Mouse (Mus musculus): ENCODE data around the gene Cd33.
A peak's percentile ranks its signal among the peaks of the same experiment; 100 is the strongest.

Gene Cd33

GRCm38 (mm10) chr7:43544225-43544977 is at the start of gene Cd33:
TSS of gene Cd33 (minus strand) at chr7:43544428.
- no peak for DNase-seq (ENCODE audit: low read depth, low spot score)

GRCm38 (mm10) chr7:43584790-43585189 is 40.6 kb upstream of the Cd33 start:
- DNase-seq (ENCODE audit: low read depth, low spot score) = no peak

DNA sequence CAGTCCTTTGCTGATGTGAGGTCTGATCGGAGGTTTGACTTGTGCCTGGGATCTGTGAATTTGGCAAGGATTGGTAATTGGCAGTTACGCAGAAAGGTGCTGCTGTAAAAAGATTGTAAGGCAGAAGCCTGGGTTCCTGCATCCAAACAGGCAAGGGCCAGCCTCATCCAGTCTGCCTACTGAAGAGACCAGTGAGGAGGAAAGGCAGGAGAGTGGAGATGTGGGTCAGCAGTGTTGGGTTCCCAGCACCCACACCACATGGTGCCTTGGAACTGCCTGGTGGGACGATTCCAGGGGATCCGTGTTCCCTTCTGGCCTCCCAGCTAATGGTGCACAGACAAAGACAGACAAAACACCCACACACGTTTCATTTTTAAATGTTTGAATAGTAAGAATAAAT is 36.3 kb upstream of the Cd33 start:
- DNase-seq (ENCODE audit: low read depth, low spot score) = no peak

GRCm38 (mm10) chr7:43579440-43580171 is 35.4 kb upstream of the Cd33 start, which contains the start of gene Zfp719:
TSS of gene Zfp719 (plus strand) at chr7:43579610.
- peak; percentile 97 for DNase-seq (ENCODE audit: low read depth, low spot score)

- no peak for DNase-seq (ENCODE audit: low read depth, low spot score)
Measured at GRCm38 (mm10) chr7:43571216-43571615, 27.0 kb upstream of the Cd33 start.

GRCm38 (mm10) chr7:43563300-43563699 is 19.1 kb upstream of the Cd33 start:
- no peak for DNase-seq (ENCODE audit: low read depth, low spot score)

DNA sequence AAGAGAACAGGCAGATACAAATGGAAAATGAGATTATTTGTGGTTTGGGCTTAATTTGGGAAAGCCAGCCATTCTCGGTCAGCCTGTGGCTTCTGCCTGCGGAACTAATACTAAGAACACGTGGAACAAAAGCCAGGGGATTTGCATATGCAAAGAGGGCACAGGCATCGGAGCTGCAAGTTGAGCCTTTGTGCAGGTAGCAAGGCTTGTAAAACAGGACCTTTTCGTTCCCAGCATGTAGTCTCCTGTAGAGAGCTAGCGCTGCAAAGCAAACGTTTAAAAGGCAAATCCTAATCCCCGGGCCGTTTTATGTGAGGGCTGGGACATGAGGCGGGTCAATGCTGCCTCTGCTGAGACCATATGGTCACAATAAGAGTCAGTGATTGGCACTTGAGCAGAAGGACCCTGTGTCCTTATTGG is 18.4 kb upstream of the Cd33 start:
- DNase-seq (ENCODE audit: low read depth, low spot score) = no peak

- DNase-seq (ENCODE audit: low read depth, low spot score) = peak; percentile 88
Measured at GRCm38 (mm10) chr7:43562006-43562633, 17.9 kb upstream of the Cd33 start, which contains the start of gene Zfp658. TSS of gene Zfp658 (plus strand) at chr7:43562256.

DNA sequence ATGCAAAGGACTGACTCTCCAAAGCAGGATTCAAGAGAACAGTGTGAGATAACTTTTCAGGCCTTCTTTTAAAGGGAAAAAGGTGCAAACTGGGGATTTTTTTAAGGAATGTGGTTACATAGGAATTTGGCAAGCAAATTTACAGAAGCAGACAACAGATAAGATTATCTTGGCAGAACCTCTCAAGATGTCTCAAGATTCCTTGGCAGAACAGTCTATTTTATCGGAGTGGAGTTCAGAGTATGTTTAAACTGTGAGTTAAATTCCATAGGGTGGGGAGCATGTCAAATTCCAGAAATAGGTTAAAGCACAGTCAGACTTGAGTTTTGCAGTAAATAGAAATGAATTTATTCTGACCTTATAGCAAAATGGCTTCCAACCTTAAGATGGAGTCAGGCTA is 12.7 kb upstream of the Cd33 start:
- DNase-seq (ENCODE audit: low read depth, low spot score) = no peak

DNA sequence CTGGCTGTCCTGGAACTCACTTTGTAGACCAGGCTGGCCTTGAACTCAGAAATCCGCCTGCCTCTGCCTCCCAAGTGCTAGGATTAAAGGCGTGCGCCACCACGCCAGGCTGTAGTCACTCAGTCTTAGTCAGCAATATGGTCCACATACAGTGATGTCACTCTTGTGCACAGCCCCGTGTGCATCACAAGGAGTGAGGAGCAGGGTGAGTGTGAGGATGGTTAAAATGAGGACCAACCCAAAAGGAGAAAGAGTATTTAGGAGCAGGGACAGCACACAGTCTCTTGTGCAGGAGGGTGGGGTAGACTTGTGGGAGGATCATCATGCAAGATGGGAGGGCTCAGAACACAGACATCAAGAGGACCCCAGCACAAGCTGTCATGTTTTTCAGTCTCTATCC is 11.1 kb upstream of the Cd33 start:
- DNase-seq (ENCODE audit: low read depth, low spot score) = no peak

DNA sequence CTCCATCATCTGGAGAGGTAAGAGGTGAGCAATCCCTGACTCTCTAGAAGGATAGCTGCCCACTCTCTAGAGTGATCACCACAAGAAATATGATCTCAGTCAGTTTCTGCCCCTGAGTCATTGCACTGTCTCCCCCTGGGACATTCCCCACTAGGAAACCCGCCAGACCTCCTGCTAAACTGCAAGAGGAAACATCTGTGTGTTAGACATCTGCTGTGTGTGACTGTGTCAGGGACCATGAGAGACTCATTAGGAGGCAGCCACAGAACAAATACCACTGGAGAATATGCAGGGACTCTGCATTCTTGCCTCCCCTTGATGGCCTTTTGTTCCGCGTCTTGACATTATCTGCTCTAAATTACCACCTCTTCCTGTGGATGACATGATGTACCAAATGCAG is 10.3 kb upstream of the Cd33 start:
- DNase-seq (ENCODE audit: low read depth, low spot score) = no peak

- DNase-seq (ENCODE audit: low read depth, low spot score) = no peak
Measured at GRCm38 (mm10) chr7:43553153-43553552, 8.9 kb upstream of the Cd33 start.

DNA sequence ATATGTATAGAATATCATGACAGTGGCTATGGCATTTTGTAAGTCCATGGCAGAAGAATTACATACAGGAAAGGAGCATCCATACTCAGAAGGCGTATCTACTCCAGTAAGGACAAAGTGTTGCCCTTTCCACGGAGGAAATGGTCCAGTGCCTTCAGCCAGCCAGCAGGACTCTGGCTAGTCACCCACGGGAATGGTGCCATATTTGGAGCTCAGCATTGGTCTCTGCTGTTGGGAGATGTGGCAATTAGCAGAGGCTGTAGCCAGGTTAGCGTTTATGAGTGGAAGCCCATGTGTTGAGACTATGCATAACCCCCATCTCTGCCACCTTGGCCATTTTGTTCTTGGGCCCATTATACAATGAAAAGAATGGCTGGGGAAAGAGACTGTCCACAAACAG is 4.0 kb upstream of the Cd33 start:
- no peak for DNase-seq (ENCODE audit: low read depth, low spot score)

DNA sequence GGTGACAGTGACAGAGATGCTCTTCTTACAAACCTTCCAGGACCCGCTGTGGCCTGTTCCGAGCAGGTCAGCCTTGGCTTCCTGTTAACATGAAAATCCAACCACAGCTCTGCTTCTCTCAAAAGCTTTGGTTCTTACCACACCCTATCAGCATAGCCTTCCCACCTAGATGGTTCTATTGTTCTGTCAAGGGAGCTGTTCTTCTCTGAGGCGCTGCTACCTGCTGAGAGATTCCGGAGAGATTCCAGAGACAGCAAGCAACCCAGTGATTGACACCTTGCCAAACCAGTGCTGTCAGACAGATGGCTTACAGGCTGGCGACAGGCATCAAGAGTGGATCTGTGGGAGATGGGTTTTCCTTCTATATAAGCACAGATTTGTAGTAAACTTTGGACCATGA is 3.4 kb upstream of the Cd33 start:
- no peak for DNase-seq (ENCODE audit: low read depth, low spot score)

DNA sequence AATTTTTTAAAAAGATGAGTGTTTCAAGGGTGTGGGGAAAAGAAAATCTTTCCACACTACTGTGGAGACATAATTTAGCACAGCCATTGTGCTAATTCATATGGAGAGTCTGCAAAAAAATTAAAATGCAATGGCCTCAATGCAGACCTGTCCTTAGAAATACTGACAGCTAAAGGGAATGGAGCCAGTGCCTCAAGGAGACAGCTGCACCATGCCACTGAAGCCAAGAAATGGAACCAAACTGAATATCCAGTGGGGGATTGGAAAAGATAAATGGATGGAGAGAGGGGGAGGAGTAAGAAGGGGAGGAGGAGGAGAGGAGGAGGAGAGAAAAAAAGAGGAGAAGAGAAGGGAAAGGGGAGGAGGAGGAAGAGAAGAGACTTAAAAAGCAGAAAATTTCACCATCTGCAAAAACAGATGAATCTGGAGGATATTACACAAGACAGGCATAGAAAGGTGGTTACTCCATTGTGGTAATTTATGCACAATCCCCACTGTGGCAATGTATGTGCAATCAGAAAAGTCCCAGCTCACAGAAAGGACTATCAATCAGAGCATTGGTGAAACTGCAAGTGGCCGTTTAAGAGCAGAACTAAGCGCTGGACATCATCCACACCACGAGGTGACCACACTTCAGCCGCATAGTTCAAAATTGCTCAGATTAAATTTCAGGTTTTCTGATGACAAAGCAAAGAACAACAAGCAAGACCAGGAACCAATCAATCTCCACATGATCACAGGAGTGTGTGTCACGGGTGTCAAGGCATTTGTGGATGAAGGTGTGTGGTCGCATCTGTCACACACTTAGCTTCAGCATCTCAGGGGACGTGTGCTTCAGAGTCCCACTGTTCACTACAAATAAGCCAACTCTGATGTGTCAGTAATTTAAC is 1.7 kb upstream of the Cd33 start:
- DNase-seq (ENCODE audit: low read depth, low spot score) = no peak

DNA sequence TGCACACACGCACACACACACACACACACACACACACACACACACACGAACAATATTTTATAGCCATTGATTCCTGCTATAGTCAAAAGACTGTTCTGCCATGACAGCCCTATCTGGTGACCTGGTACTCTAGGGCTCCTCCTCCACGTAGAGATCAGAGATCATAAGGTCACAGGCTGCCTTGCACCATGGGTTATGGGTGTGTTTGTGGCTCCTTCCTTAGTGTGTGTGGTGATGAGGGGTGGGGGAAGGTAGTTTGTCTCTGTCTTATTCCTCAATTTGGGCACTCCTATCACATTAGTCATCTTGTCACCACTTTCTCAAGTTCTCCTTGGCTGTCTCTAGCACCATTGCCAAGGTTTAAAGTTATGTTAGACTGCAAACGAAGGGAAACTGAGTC is 5.7 kb downstream of the Cd33 start:
- no peak for DNase-seq (ENCODE audit: low read depth, low spot score)

DNA sequence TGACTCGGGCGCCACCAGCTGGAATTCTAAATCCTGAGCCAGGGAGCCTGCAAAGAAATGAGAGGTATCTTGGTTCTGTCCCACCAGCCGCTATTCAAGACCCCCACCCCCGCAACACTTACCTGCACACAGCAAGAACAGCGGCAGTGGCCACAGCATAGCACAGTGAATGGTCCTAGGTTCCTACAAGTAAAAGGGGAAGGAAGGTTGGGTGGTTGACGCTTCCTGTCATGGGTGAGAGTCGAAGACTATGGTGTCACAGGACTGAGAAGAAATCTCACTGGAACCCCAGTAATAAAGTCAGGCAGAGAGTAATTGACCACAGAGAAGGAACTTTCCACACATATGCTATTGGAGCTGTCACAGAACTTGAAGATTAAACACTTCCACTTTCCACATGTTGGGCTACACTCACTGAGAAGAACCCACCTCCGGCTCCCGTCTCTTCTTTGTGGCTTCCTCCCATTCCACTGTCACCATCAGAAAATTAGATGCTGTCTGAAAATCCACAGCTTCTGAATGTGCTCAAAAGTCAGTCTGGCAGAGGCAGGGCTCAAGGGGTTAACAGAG is 11.2 kb downstream of the Cd33 start:
- DNase-seq (ENCODE audit: low read depth, low spot score) = no peak

DNA sequence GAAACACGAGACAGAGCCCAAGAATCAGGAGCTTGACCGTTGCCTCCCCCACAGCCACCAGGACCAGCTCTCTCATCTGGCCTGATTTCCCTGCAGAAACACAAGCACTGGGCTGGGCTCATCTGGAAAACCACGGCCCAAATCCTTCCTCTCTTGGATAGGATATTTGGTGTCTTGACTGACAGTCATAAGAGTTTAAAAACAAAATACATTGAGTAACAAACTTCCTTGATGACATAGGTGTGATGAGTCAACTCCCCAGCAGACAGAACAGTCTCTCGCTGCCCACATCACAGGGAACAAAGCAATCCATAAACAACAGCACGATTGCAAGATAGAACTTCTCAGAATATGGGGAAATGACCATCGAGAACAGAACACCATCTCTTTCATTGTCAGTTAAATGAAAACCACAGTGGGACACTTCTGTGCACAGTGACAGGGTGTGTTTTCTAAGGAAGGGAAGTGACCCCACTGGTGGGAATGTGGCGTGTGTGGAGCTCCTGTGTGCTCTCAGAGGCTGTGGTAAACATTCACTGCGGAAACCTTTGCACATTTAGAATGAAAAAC is 13.9 kb downstream of the Cd33 start:
- no peak for DNase-seq (ENCODE audit: low read depth, low spot score)

GRCm38 (mm10) chr7:43525313-43525712 is 18.9 kb downstream of the Cd33 start:
- no peak for DNase-seq (ENCODE audit: low read depth, low spot score)

DNA sequence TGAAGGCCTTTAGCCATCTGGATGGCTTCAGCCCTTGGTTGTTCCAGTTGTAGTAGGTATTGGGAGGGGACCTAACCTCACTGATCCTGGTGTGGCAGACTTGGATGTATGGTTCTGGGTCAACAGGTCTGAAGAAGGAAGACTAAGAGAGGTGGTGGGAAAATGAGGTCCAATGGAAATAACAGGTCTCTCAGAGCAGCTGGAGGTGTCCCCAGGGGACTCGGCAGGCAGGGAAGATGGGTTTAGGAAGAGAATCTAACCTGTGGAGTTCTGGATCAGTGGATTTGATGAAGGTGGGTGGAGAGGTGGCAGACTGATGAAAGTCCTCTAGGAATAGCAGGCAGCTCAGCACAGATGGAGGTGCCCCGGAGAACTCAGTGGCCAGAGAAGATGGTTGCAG is 21.5 kb downstream of the Cd33 start:
- no peak for DNase-seq (ENCODE audit: low read depth, low spot score)

GRCm38 (mm10) chr7:43518341-43518740 is 25.9 kb downstream of the Cd33 start:
- no peak for DNase-seq (ENCODE audit: low read depth, low spot score)

Measured in brain, embryonic 18.5 days (tissue).